Mouse (Mus musculus) common myeloid progenitor, adult 5-6 weeks (primary cell): ENCODE measurements around the gene Sars2. TPM values are rescaled to one million over a fixed set of nuclear protein-coding genes. Genes with fewer than 3 reads are reported as not detected.
A peak's percentile ranks its signal among the peaks of the same experiment; 100 is the strongest.

Experiments
- ATAC-seq: replicated peaks from 2 replicates; pipeline ENCODE4 v1.8.0; 2016; ENCODE audit warnings: low read depth, mild to moderate bottlenecking, moderate TSS enrichment, inconsistent platforms; ENCODE audit not compliant: poor library complexity, severe bottlenecking
- total RNA-seq: library from RNA; stranded (forward); fragments of 200-1000, 187-1606 nt; gene quantifications from 2 replicates; pipeline ENCODE4 v1.2.3, GENCODE M21; 2017

Gene Sars2
- total RNA-seq, 1 experiment from 2014 or later = 14.2 TPM

DNA sequence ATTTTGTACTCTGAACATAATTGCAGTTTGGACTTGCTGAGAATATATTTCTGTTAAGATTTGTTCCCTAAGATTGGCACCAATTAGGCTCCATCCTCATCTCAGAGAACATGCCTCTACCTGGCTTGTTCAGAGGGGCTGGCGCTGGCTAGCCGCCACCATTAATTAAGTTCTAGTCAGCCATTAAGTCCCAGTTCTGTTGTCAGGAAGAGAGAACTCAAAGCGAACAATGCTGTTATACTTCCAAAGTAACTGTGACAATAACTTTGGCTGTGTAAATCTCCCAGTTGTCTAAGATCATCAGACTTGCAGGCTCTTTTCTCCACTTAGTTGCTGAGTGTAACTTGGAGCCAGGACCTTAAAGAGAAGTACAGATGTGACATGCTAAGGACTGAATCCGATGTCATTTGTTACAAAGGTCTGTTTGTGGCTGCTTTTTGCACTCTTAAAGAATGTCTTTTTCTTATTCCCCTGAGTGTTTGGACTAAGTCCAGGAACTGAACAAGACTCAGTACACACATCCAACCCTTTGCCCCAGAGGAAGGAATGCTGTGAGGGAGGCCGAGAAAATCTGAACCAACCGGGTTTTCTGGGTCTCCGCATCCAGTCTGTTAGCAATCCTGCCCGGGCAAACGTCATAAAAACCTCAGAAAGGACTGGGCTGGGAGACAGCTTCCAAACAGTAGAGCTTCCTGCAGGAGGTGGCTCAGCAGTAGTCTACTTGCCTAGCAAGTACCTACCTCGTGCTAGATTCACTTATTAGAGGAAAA is 60.3 kb downstream of the Sars2 start:
- ATAC-seq = 0 out of 2 replicates have a peak, but pooled peaks have one; percentile 10

DNA sequence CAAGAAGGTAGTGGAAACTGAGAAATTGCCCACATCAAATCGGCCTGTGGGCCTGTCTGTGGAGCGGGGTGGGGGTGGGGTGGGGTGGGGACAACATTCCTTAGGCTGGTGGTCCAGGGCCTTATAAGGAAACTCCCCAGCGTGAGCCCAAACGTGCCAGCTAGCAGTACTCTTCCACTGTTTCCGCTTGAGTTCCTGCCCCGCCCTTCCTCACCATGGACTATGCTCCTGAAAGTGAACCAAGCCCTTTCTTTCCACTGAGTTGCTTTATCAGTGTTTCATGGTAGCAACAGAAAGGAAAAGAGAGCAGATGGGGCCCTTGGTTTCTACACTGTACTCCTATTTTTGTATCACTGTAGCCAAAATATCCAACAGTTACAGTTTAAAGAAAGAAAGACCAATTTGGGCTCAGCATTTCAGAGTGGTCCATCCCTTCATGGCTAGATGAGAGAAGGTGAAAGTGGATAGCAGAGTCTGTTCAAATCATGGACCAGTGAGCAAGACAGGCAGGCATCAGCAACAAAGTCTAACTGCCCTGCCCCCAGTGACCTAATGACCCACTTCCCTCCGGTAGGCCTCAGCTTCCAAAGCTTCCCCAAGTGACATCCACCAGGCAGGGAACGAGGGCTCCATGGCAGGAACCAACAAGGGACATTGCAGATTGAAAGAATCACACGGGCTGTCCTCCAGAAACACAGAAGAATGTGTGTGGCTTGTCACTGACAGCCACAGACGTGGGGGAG is 61.2 kb downstream of the Sars2 start:
- ATAC-seq = peak; percentile 61

Other genes starting within 250 kb of the Sars2 start
- gene Ifnl2, start 231.5 kb upstream of the Sars2 start, total RNA-seq = not detected in 2 replicates
- not detected in 2 replicates for gene Ifnl3, start 219.2 kb upstream of the Sars2 start, total RNA-seq
- gene Sycn, start 201.1 kb upstream of the Sars2 start, total RNA-seq = not detected in 2 replicates
- 0.09 TPM in 1 of 2 replicates, not detected in the other for gene Nccrp1, start 194.7 kb upstream of the Sars2 start, total RNA-seq
- 4.6 and 5.4 TPM in 2 replicates for gene Samd4b, start 143.8 kb upstream of the Sars2 start, total RNA-seq
- gene Pak4, start 143.8 kb upstream of the Sars2 start, total RNA-seq = 5.9 and 7.5 TPM in 2 replicates
- not detected in 2 replicates for gene Acp7, start 110.7 kb upstream of the Sars2 start, total RNA-seq
- not detected in 2 replicates for gene Fbxo27, start 49.1 kb upstream of the Sars2 start, total RNA-seq
- gene Fbxo17, start 25.2 kb upstream of the Sars2 start, total RNA-seq = 2.1 and 4.1 TPM in 2 replicates
- 37.4 and 42.2 TPM in 2 replicates for gene Mrps12, start 172 bp upstream of the Sars2 start, total RNA-seq
- not detected in 2 replicates for gene Ccer2, start 14.2 kb downstream of the Sars2 start, total RNA-seq
- gene Sirt2, start 24.7 kb downstream of the Sars2 start, total RNA-seq = 24.5 and 24.9 TPM in 2 replicates
- gene Nfkbib, start 25.5 kb downstream of the Sars2 start, total RNA-seq = 11.3 and 11.6 TPM in 2 replicates
- 23.4 and 35.6 TPM in 2 replicates for gene Rinl, start 47.0 kb downstream of the Sars2 start, total RNA-seq
- 340 and 385 TPM in 2 replicates for gene Hnrnpl, start 66.5 kb downstream of the Sars2 start, total RNA-seq
- gene Ech1, start 83.2 kb downstream of the Sars2 start, total RNA-seq = 94.7 and 95.7 TPM in 2 replicates
- gene Lgals4, start 91.9 kb downstream of the Sars2 start, total RNA-seq = 3.9 and 4.1 TPM in 2 replicates
- gene Lgals7, start 121.9 kb downstream of the Sars2 start, total RNA-seq = 0.82 TPM in 1 of 2 replicates, not detected in the other
- 0.37 and 0.87 TPM in 2 replicates for gene Capn12, start 139.4 kb downstream of the Sars2 start, total RNA-seq
- gene Actn4, start 220.3 kb downstream of the Sars2 start, total RNA-seq = 42.6 and 76.9 TPM in 2 replicates
- gene Eif3k, start 239.9 kb downstream of the Sars2 start, total RNA-seq = 417 and 491 TPM in 2 replicates
- 65.8 and 72.9 TPM in 2 replicates for gene Map4k1, start 240.1 kb downstream of the Sars2 start, total RNA-seq